Mouse (Mus musculus) heart, embryonic 10.5 days (tissue): ENCODE data around the gene Med12. TPM values are rescaled to one million over a fixed set of nuclear protein-coding genes. Genes with fewer than 3 reads are reported as not detected.
"Not testable (repeated sequence)": the region's sequence is repeated elsewhere in the genome, so short reads cannot be mapped to it uniquely, and the experiment has no call there.

Experiments used
- DNase-seq: peaks from one replicate; pipeline ENCODE4 v3.0.0-alpha.2; 2017; ENCODE audit warnings: low spot score
- H3K27ac ChIP-seq: fragments of 300-500 bp; sonication (generic); 2 replicates; pipeline ENCODE4 v1.5.1; 2016; ENCODE audit warnings: mild to moderate bottlenecking
- H3K27me3 ChIP-seq: fragments of 300-500 bp; sonication (generic); 2 replicates; pipeline ENCODE4 v1.6.1; 2016; ENCODE audit warnings: mild to moderate bottlenecking; ENCODE audit not compliant: poor library complexity, insufficient read depth, severe bottlenecking
- H3K36me3 ChIP-seq: fragments of 300-500 bp; sonication (generic); 2 replicates; pipeline ENCODE4 v1.6.1; 2016; ENCODE audit warnings: mild to moderate bottlenecking, moderate library complexity
- H3K4me1 ChIP-seq: fragments of 300-500 bp; sonication (generic); 2 replicates; pipeline ENCODE4 v1.6.1; 2016; ENCODE audit warnings: mild to moderate bottlenecking
- H3K4me3 ChIP-seq: fragments of 300-500 bp; sonication (generic); 2 replicates; pipeline ENCODE4 v1.5.1; 2016; ENCODE audit warnings: mild to moderate bottlenecking, moderate library complexity
- H3K9me3 ChIP-seq: fragments of 300-500 bp; sonication (generic); 2 replicates; pipeline ENCODE4 v1.6.1; 2016; ENCODE audit warnings: mild to moderate bottlenecking, moderate library complexity
- WGBS: fragments of 180-500 bp; shearing (Covaris S2); methylation state at CpG from one replicate; pipeline ENCODE4 v1.1.7; 2016; 5-methylcytosine and 5-hydroxymethylcytosine counted together
- polyA plus RNA-seq: library from polyadenylated mRNA; unstranded; fragments of >200 nt; fragmentation: Nextera tagmentation; extraction: Ambion mirVana; gene quantifications from 2 replicates; pipeline ENCODE4 v1.2.1, GENCODE M21; 2016

Gene Med12
- polyA plus RNA-seq, 1 experiment from 2014 or later, result 29.7 TPM

- H3K27me3 ChIP-seq, result peaks cover 58% of the 10 kb centered on the region
- WGBS, result 88% methylated on average over 5 of the region's 5 CpGs
- H3K4me1 ChIP-seq, result no peaks in the 10 kb centered on the region; the same call in 1 of the 2 replicates
- no peaks in the 10 kb centered on the region for H3K9me3 ChIP-seq
- no peak overlapping the region for H3K4me3 ChIP-seq
- no peak for DNase-seq
- H3K27ac ChIP-seq, result no peak overlapping the region
- no peaks in the 10 kb centered on the region for H3K36me3 ChIP-seq
Measured at GRCm38 (mm10) chrX:101309299-101309698, 35.5 kb downstream of the Med12 start.

GRCm38 (mm10) chrX:101313625-101314359 lies 40.0 kb downstream of the Med12 start:
- WGBS, result 48% methylated on average over 6 of the region's 6 CpGs
- H3K27ac ChIP-seq, result no peak overlapping the region
- H3K4me1 ChIP-seq, result no peaks in the 10 kb centered on the region
- H3K27me3 ChIP-seq, result peaks cover 25% of the 10 kb centered on the region
- DNase-seq, result no peak
- H3K4me3 ChIP-seq, result no peak overlapping the region
- no peaks in the 10 kb centered on the region for H3K36me3 ChIP-seq
- H3K9me3 ChIP-seq, result no peaks in the 10 kb centered on the region

GRCm38 (mm10) chrX:101319775-101320174 lies 45.9 kb downstream of the Med12 start:
- H3K27me3 ChIP-seq, result peaks cover 4% of the 10 kb centered on the region; the same call in 1 of the 2 replicates
- no peak overlapping the region for H3K27ac ChIP-seq
- DNase-seq, result no peak
- WGBS, result 87% methylated on average over 12 of the region's 12 CpGs
- H3K36me3 ChIP-seq, result no peaks in the 10 kb centered on the region
- H3K4me1 ChIP-seq, result no peaks in the 10 kb centered on the region
- H3K9me3 ChIP-seq, result no peaks in the 10 kb centered on the region
- no peak overlapping the region for H3K4me3 ChIP-seq

GRCm38 (mm10) chrX:101325989-101326899 lies 52.4 kb downstream of the Med12 start:
- no peaks in the 10 kb centered on the region for H3K27me3 ChIP-seq
- WGBS, result 37% methylated on average over 8 of the region's 8 CpGs
- no peak overlapping the region for H3K4me3 ChIP-seq
- no peak for DNase-seq
- H3K27ac ChIP-seq, result no peak overlapping the region
- H3K4me1 ChIP-seq, result peaks cover 3% of the 10 kb centered on the region; the same call in 1 of the 2 replicates
- no peaks in the 10 kb centered on the region for H3K36me3 ChIP-seq
- H3K9me3 ChIP-seq, result no peaks in the 10 kb centered on the region

- peak overlapping the region; percentile 63 for H3K27ac ChIP-seq
- H3K4me1 ChIP-seq, result peaks cover 8% of the 10 kb centered on the region; the same call in 1 of the 2 replicates
- H3K4me3 ChIP-seq, result no peak overlapping the region
- H3K36me3 ChIP-seq, result no peaks in the 10 kb centered on the region
- peaks cover 7% of the 10 kb centered on the region; the same call in 1 of the 2 replicates for H3K27me3 ChIP-seq
- no peak for DNase-seq
- 18% methylated on average over 9 of the region's 10 CpGs for WGBS
- no peaks in the 10 kb centered on the region for H3K9me3 ChIP-seq
Measured at GRCm38 (mm10) chrX:101329372-101330028, 55.7 kb downstream of the Med12 start.

- no peaks in the 10 kb centered on the region for H3K9me3 ChIP-seq
- H3K27ac ChIP-seq, result peak overlapping the region; percentile 91
- H3K4me3 ChIP-seq, result peak overlapping the region; percentile 49
- no peaks in the 10 kb centered on the region for H3K36me3 ChIP-seq
- 42% methylated on average over 9 of the region's 9 CpGs for WGBS
- H3K27me3 ChIP-seq, result peaks cover 7% of the 10 kb centered on the region; the same call in 1 of the 2 replicates
- peak; percentile 75 for DNase-seq
- H3K4me1 ChIP-seq, result 0 out of 2 replicates have a peak, but pooled peaks cover 4% of the 10 kb centered on the region
Measured at GRCm38 (mm10) chrX:101332031-101332374, 58.2 kb downstream of the Med12 start.

- H3K4me3 ChIP-seq, result peak overlapping the region; percentile 49
- H3K27me3 ChIP-seq, result peaks cover 7% of the 10 kb centered on the region; the same call in 1 of the 2 replicates
- WGBS, result 17% methylated on average over 48 of the region's 49 CpGs
- H3K4me1 ChIP-seq, result 0 out of 2 replicates have a peak, but pooled peaks cover 4% of the 10 kb centered on the region
- H3K36me3 ChIP-seq, result no peaks in the 10 kb centered on the region
- DNase-seq, result peak; percentile 93
- H3K9me3 ChIP-seq, result no peaks in the 10 kb centered on the region
- H3K27ac ChIP-seq, result peak overlapping the region; percentile 91
Measured at GRCm38 (mm10) chrX:101332375-101333211, 58.8 kb downstream of the Med12 start.

GRCm38 (mm10) chrX:101334606-101335005 lies 60.8 kb downstream of the Med12 start:
- Histone ChIP-seq H3K9me3 (no peaks in the 10 kb centered on the region), H3K4me1 (0 out of 2 replicates have a peak, but pooled peaks cover 4% of the 10 kb centered on the region), H3K36me3 (no peaks in the 10 kb centered on the region), H3K27me3 (peaks cover 7% of the 10 kb centered on the region; the same call in 1 of the 2 replicates), H3K4me3 (no peak overlapping the region), H3K27ac (no peak overlapping the region)
- WGBS, result 81% methylated on average over 5 of the region's 5 CpGs
- DNase-seq, result no peak

GRCm38 (mm10) chrX:101338666-101339065 lies 64.8 kb downstream of the Med12 start:
- Histone ChIP-seq H3K27ac (no peak overlapping the region), H3K9me3 (no peaks in the 10 kb centered on the region), H3K4me3 (no peak overlapping the region), H3K27me3 (no peaks in the 10 kb centered on the region), H3K36me3 (no peaks in the 10 kb centered on the region), H3K4me1 (no peaks in the 10 kb centered on the region)
- no peak for DNase-seq
- WGBS, result 46% methylated on average over 4 of the region's 4 CpGs

- not testable (repeated sequence) for H3K27me3 ChIP-seq, H3K4me1 ChIP-seq, DNase-seq, H3K9me3 ChIP-seq, H3K27ac ChIP-seq, H3K36me3 ChIP-seq, H3K4me3 ChIP-seq
- WGBS, result 65% methylated on average over 2 of the region's 2 CpGs
Measured at GRCm38 (mm10) chrX:101342837-101343236, 69.0 kb downstream of the Med12 start.

GRCm38 (mm10) chrX:101345456-101345855 lies 71.6 kb downstream of the Med12 start:
- no peaks in the 10 kb centered on the region for H3K4me1 ChIP-seq
- no peak overlapping the region for H3K4me3 ChIP-seq
- H3K27me3 ChIP-seq, result no peaks in the 10 kb centered on the region
- no peak for DNase-seq
- no peaks in the 10 kb centered on the region for H3K36me3 ChIP-seq
- WGBS, result 90% methylated on average over 2 of the region's 2 CpGs
- H3K27ac ChIP-seq, result no peak overlapping the region
- no peaks in the 10 kb centered on the region for H3K9me3 ChIP-seq

- Histone ChIP-seq H3K4me3 (no peak overlapping the region), H3K27me3 (no peaks in the 10 kb centered on the region), H3K9me3 (no peaks in the 10 kb centered on the region), H3K4me1 (no peaks in the 10 kb centered on the region), H3K27ac (no peak overlapping the region), H3K36me3 (no peaks in the 10 kb centered on the region)
- 62% methylated on average over 4 of the region's 4 CpGs for WGBS
- DNase-seq, result no peak
Measured at GRCm38 (mm10) chrX:101346475-101346874, 72.6 kb downstream of the Med12 start.
